Mouse (Mus musculus) right cerebral cortex, postnatal 25 days (tissue): Measurements from ENCODE around the gene Ebf1.
"Not testable (repeated sequence)": the region's sequence is repeated elsewhere in the genome, so short reads cannot be mapped to it uniquely, and the experiment has no call there.

Experiments used
- DNase-seq: peaks from one replicate; pipeline ENCODE4 v3.0.0; 2022

Ebf1 gene

GRCm38 (mm10) chr11:44616788-44617712, at the start of gene Ebf1:
Ebf1 (plus strand) TSS chr11:44617317.
- peak; percentile 32 for DNase-seq

GRCm38 (mm10) chr11:44570336-44570735, 46.8 kb upstream of the Ebf1 start:
- DNase-seq = not testable (repeated sequence)

- no peak for DNase-seq
These were observed 44.3 kb upstream of the Ebf1 start for GRCm38 (mm10) chr11:44572781-44573180.

- DNase-seq = no peak
These were observed 43.7 kb upstream of the Ebf1 start for GRCm38 (mm10) chr11:44573396-44573795.

GRCm38 (mm10) chr11:44574391-44574790, 42.7 kb upstream of the Ebf1 start:
- no peak for DNase-seq

- DNase-seq = no peak
These were observed 42.3 kb upstream of the Ebf1 start for GRCm38 (mm10) chr11:44574820-44575219.

- no peak for DNase-seq
These were observed 39.2 kb upstream of the Ebf1 start for GRCm38 (mm10) chr11:44577911-44578310.

GRCm38 (mm10) chr11:44581277-44581683, 35.8 kb upstream of the Ebf1 start:
- DNase-seq = no peak

- peak; percentile 49 for DNase-seq
These were observed 30.9 kb upstream of the Ebf1 start for GRCm38 (mm10) chr11:44586047-44586696.

- no peak for DNase-seq
These were observed 24.1 kb upstream of the Ebf1 start for GRCm38 (mm10) chr11:44593016-44593415.

- DNase-seq = no peak
These were observed 22.3 kb upstream of the Ebf1 start for GRCm38 (mm10) chr11:44594768-44595167.

- DNase-seq = no peak
These were observed 10.2 kb upstream of the Ebf1 start for GRCm38 (mm10) chr11:44606881-44607280.

GRCm38 (mm10) chr11:44608646-44609045, 8.5 kb upstream of the Ebf1 start:
- DNase-seq = no peak

- DNase-seq = peak; percentile 82
These were observed 5.9 kb upstream of the Ebf1 start for GRCm38 (mm10) chr11:44610971-44611781.

GRCm38 (mm10) chr11:44612156-44612555, 5.0 kb upstream of the Ebf1 start:
- DNase-seq = no peak

- DNase-seq = no peak
These were observed 4.3 kb upstream of the Ebf1 start for GRCm38 (mm10) chr11:44612681-44613410.

GRCm38 (mm10) chr11:44613411-44614180, 3.5 kb upstream of the Ebf1 start:
- DNase-seq = no peak

GRCm38 (mm10) chr11:44616078-44616787, 884 bp upstream of the Ebf1 start:
- no peak for DNase-seq

GRCm38 (mm10) chr11:44617734-44618586, 843 bp downstream of the Ebf1 start:
- DNase-seq = peak; percentile 56
